Mouse (Mus musculus) heart, embryonic 10.5 days (tissue): ENCODE data around the gene Eya4. TPM values are rescaled to one million over a fixed set of nuclear protein-coding genes. Genes with fewer than 3 reads are reported as not detected.

ENCODE experiments used
- DNase-seq: peaks from one replicate; pipeline ENCODE4 v3.0.0-alpha.2; 2017; ENCODE audit warnings: low spot score
- H3K27ac ChIP-seq: fragments of 300-500 bp; sonication (generic); 2 replicates; pipeline ENCODE4 v1.5.1; 2016; ENCODE audit warnings: mild to moderate bottlenecking
- H3K27me3 ChIP-seq: fragments of 300-500 bp; sonication (generic); 2 replicates; pipeline ENCODE4 v1.6.1; 2016; ENCODE audit warnings: mild to moderate bottlenecking; ENCODE audit not compliant: poor library complexity, insufficient read depth, severe bottlenecking
- H3K36me3 ChIP-seq: fragments of 300-500 bp; sonication (generic); 2 replicates; pipeline ENCODE4 v1.6.1; 2016; ENCODE audit warnings: mild to moderate bottlenecking, moderate library complexity
- H3K4me1 ChIP-seq: fragments of 300-500 bp; sonication (generic); 2 replicates; pipeline ENCODE4 v1.6.1; 2016; ENCODE audit warnings: mild to moderate bottlenecking
- H3K4me3 ChIP-seq: fragments of 300-500 bp; sonication (generic); 2 replicates; pipeline ENCODE4 v1.5.1; 2016; ENCODE audit warnings: mild to moderate bottlenecking, moderate library complexity
- H3K9me3 ChIP-seq: fragments of 300-500 bp; sonication (generic); 2 replicates; pipeline ENCODE4 v1.6.1; 2016; ENCODE audit warnings: mild to moderate bottlenecking, moderate library complexity
- WGBS: fragments of 180-500 bp; shearing (Covaris S2); methylation state at CpG from one replicate; pipeline ENCODE4 v1.1.7; 2016; 5-methylcytosine and 5-hydroxymethylcytosine counted together
- polyA plus RNA-seq: library from polyadenylated mRNA; unstranded; fragments of >200 nt; fragmentation: Nextera tagmentation; extraction: Ambion mirVana; gene quantifications from 2 replicates; pipeline ENCODE4 v1.2.1, GENCODE M21; 2016

The Eya4 gene
- polyA plus RNA-seq, 1 experiment from 2014 or later, result 2.2 TPM

- Histone ChIP-seq H3K4me3 (no peak overlapping the region), H3K27me3 (no peaks in the 10 kb centered on the region), H3K4me1 (no peaks in the 10 kb centered on the region), H3K9me3 (no peaks in the 10 kb centered on the region), H3K27ac (no peak overlapping the region), H3K36me3 (no peaks in the 10 kb centered on the region)
- no peak for DNase-seq
- WGBS, result 51% methylated on average over 6 of the region's 6 CpGs
Observed at GRCm38 (mm10) chr10:23063637-23064036, 286.9 kb downstream of the Eya4 start.

- WGBS, result 80% methylated on average over 5 of the region's 5 CpGs
Observed at GRCm38 (mm10) chr10:23062719-23063118, 287.9 kb downstream of the Eya4 start.

GRCm38 (mm10) chr10:23060694-23061060, 289.9 kb downstream of the Eya4 start:
- Histone ChIP-seq H3K4me3 (no peak overlapping the region), H3K36me3 (no peaks in the 10 kb centered on the region), H3K27ac (no peak overlapping the region), H3K9me3 (no peaks in the 10 kb centered on the region), H3K27me3 (no peaks in the 10 kb centered on the region), H3K4me1 (no peaks in the 10 kb centered on the region)
- no peak for DNase-seq
- WGBS, result 72% methylated on average over 3 of the region's 3 CpGs

More at GRCm38 (mm10) chr10:23062719-23063118, 287.9 kb downstream of the Eya4 start:
- Histone ChIP-seq H3K9me3 (no peaks in the 10 kb centered on the region), H3K4me3 (no peak overlapping the region), H3K27ac (no peak overlapping the region), H3K36me3 (no peaks in the 10 kb centered on the region), H3K4me1 (no peaks in the 10 kb centered on the region), H3K27me3 (no peaks in the 10 kb centered on the region)
- DNase-seq, result no peak

- WGBS, result 68% methylated on average over 5 of the region's 5 CpGs
- no peak for DNase-seq
Observed at GRCm38 (mm10) chr10:23060041-23060693, 290.4 kb downstream of the Eya4 start.

GRCm38 (mm10) chr10:23053379-23053915, 297.1 kb downstream of the Eya4 start:
- Histone ChIP-seq H3K36me3 (no peaks in the 10 kb centered on the region), H3K27ac (no peak overlapping the region), H3K4me1 (no peaks in the 10 kb centered on the region), H3K4me3 (no peak overlapping the region), H3K27me3 (no peaks in the 10 kb centered on the region), H3K9me3 (no peaks in the 10 kb centered on the region)
- DNase-seq, result no peak
- WGBS, result 81% methylated on average over 8 of the region's 8 CpGs

More at GRCm38 (mm10) chr10:23060041-23060693, 290.4 kb downstream of the Eya4 start:
- Histone ChIP-seq H3K36me3 (no peaks in the 10 kb centered on the region), H3K27me3 (no peaks in the 10 kb centered on the region), H3K4me3 (no peak overlapping the region), H3K9me3 (no peaks in the 10 kb centered on the region), H3K4me1 (no peaks in the 10 kb centered on the region), H3K27ac (no peak overlapping the region)
